In genomic region chr13:37344909-37345772, GRCm38 (mm10) we compare ENCODE assay signal across 9 mouse cellular contexts. TPM values are rescaled to one million over a fixed set of nuclear protein-coding genes. Genes with fewer than 3 reads are reported as not detected.
DNase-seq lines count a peak whose midpoint lies in the region; ATAC-seq and TF ChIP-seq lines count a peak whose summit lies in the region.
"Had no signal": no experiment of that assay in that cellular context is flagged by ENCODE, and none has a peak within 500 bp of the region (broad histone marks: within the 10 kb centered on the region; RNA-seq: fewer than 3 reads in every experiment).

Gene Ly86, plus strand, starts transcription at chr13:37345208.

- H3K9me3 ChIP-seq in forebrain, embryonic 13.5 days (replicated peaks): no peaks in the 10 kb centered on the region

- H3K27ac ChIP-seq in thymus, adult 2 months (ENCODE audit: control insufficient read depth, insufficient read depth, low read length): no peak within 1 kb of the TSS
- H3K27ac ChIP-seq in forebrain, embryonic 13.5 days: no peak within 1 kb of the TSS

- 91% methylated on average over 28 of the region's 28 CpGs for WGBS in thymus, adult 2 months
- 92% methylated on average over 28 of the region's 28 CpGs for WGBS in forebrain, embryonic 13.5 days

- peak; percentile 8 for DNase-seq in embryo, embryonic 11 days
- DNase-seq in embryo, embryonic 10 days (ENCODE audit: low spot score): no peak
- no peak for DNase-seq in thymus, adult 2 months
- DNase-seq in thymus, postnatal 10 days (ENCODE audit: low spot score in 2 of 2): no peak
- peak; percentile 65 for DNase-seq in lung, postnatal 10 days
- no peak for DNase-seq in cerebellum, postnatal 25 days
- DNase-seq in ovary, adult 18-20 months (ENCODE audit: low spot score): no peak
- DNase-seq: kidney, adult 8-10 months had no signal

- H3K4me1 ChIP-seq in thymus, adult 2 months (replicated peaks; ENCODE audit: control insufficient read depth, insufficient read depth, low read length): peaks cover 5% of the 10 kb centered on the region
- H3K4me1 ChIP-seq in forebrain, embryonic 13.5 days: no peaks in the 10 kb centered on the region

- ATAC-seq in forebrain, embryonic 13.5 days: no peak

- H3K9ac ChIP-seq in forebrain, embryonic 13.5 days: no peak within 1 kb of the TSS

- TF ChIP-seq POLR2A in thymus, adult 2 months (IDR thresholded peaks at IDR 0.05; ENCODE audit: control insufficient read depth, extremely low read depth, insufficient read depth, low read length, poor library complexity): no peak

- H3K4me2 ChIP-seq in forebrain, embryonic 13.5 days: no peak within 1 kb of the TSS

- H3K36me3 ChIP-seq in thymus, adult 2 months (ENCODE audit: control insufficient read depth, insufficient read depth, low read length): no peaks in the 10 kb centered on the region
- no peaks in the 10 kb centered on the region for H3K36me3 ChIP-seq in forebrain, embryonic 13.5 days (ENCODE audit: poor library complexity, severe bottlenecking)

- no peak for TF ChIP-seq CTCF in thymus, adult 2 months (IDR thresholded peaks at IDR 0.05; ENCODE audit: borderline replicate concordance, control insufficient read depth, extremely low read depth, insufficient read depth, low read length, poor library complexity)

- H3K4me3 ChIP-seq in thymus, adult 2 months (ENCODE audit: control insufficient read depth, insufficient read depth, low read length): no peak within 1 kb of the TSS
- H3K4me3 ChIP-seq in forebrain, embryonic 13.5 days: no peak within 1 kb of the TSS

- H3K27me3 ChIP-seq in thymus, adult 2 months (ENCODE audit: control insufficient read depth, insufficient read depth, low read length): no peaks in the 10 kb centered on the region
- no peaks in the 10 kb centered on the region for H3K27me3 ChIP-seq in forebrain, embryonic 13.5 days

RNA-seq across cellular contexts. Expression of gene Ly86, which starts in this region (rescaled TPM):
- polyA plus RNA-seq in thymus, adult 2 months (2012; rRNA removed): 14.2 and 14.4 TPM in 2 replicates
- 4.6 and 5.2 TPM in 2 replicates for polyA plus RNA-seq in forebrain, embryonic 13.5 days (2015; fragmentation: Nextera tagmentation; extraction: Ambion mirVana)

Comparison
In these comparisons a context has a peak if more than half of its experiments do, and no peak if none do; other contexts are left out.
1. DNase-seq: peak in embryo, embryonic 11 days (single experiment) and lung, postnatal 10 days (single experiment); none in embryo, embryonic 10 days (single experiment), thymus, adult 2 months (single experiment), thymus, postnatal 10 days (0 of 2), cerebellum, postnatal 25 days (0 of 2) and ovary, adult 18-20 months (single experiment).